Mouse (Mus musculus) testis, postnatal 10 days (tissue): ENCODE data around the gene Gm16440.
"Not testable (repeated sequence)": the region's sequence is repeated elsewhere in the genome, so short reads cannot be mapped to it uniquely, and the experiment has no call there.

Experiments
- DNase-seq: peaks from one replicate; pipeline ENCODE4 v3.0.0; 2021; ENCODE audit warnings: low spot score

The Gm16440 gene

GRCm38 (mm10) chr14:6390219-6390618, at the start of gene Gm16440:
TSS of gene Gm16440 (minus strand) at chr14:6390319.
- not testable (repeated sequence) for DNase-seq

GRCm38 (mm10) chr14:6426766-6427165, 36.6 kb upstream of the Gm16440 start:
- peak; percentile 43 for DNase-seq

GRCm38 (mm10) chr14:6426353-6426752, 36.2 kb upstream of the Gm16440 start:
- DNase-seq: peak; percentile 26

GRCm38 (mm10) chr14:6412382-6412781, 22.3 kb upstream of the Gm16440 start, which contains the start of gene Gm3591:
TSS of gene Gm3591 (minus strand) at chr14:6412482.
- DNase-seq: not testable (repeated sequence)

- DNase-seq: not testable (repeated sequence)
These were observed 46.5 kb downstream of the Gm16440 start, which contains the start of gene Gm3618 for GRCm38 (mm10) chr14:6343578-6343977. TSS of gene Gm3618 (minus strand) at chr14:6343678.
